Mouse (Mus musculus) myocyte (in vitro differentiated cells): Measurements from ENCODE around the gene Catsper1.
A peak's percentile ranks its signal among the peaks of the same experiment; 100 is the strongest.

ENCODE experiments used
- MAX ChIP-seq: IDR thresholded peaks from one replicate; pipeline ENCODE4 v1.6.1; 2011; ENCODE audit warnings: low read depth, mild to moderate bottlenecking, control low read depth
- POLR2A ChIP-seq: IDR thresholded peaks from one replicate; pipeline ENCODE4 v1.6.1; 2011; ENCODE audit warnings: low read depth, mild to moderate bottlenecking, control low read depth, moderate library complexity; ENCODE audit not compliant: insufficient read length
- POLR2AphosphoS2 ChIP-seq: IDR thresholded peaks from one replicate; pipeline ENCODE4 v1.6.1; 2011; ENCODE audit warnings: low read depth, control low read depth; ENCODE audit not compliant: insufficient read length

DNA sequence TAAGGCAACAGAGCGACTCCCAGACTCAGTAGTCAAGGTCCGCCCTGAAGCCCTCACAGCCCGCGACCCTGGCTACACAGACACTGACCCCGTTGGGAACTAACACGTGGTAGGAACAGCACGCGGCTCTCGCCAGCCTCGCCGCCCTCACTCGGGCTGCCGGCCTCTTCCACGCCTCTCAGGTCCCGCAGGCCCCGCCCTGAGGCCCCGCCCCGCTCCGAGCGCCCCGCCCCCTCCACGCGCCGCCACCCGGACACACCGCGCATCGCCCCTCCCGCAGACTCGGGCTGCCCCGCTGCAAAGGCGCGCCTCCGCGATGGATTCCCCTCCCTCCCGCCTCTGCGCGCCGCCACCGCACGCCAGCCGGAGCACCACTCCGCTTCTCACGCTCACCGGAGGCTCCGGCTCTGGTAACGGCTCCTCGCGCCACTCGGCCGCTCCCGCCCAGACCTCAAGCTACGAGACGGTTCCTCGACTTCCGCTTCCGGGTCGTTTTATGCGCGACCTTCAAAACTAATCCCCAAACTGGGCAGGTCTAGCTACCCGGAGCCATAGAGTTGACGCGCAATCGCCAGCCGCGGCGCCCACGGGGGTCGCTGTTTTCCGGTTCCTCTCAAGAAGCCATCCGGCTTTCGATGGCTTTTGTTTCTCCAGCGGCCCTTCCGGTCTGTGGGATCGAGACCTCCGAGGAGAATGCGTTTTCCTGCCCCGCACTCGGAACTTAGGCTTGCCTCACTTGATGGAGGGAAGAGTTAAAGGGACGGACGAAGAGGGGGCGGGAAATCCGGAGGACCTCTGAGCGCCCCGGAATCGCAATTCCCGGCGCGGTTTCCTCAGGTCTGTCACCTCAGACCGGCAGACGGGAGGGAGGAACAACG, 30.9 kb downstream of the Catsper1 start, which contains the start of gene Eif1ad:
- peak; percentile 86 for TF ChIP-seq POLR2AphosphoS2
- peak; percentile 94 for TF ChIP-seq POLR2A
- peak; percentile 23 for TF ChIP-seq MAX
